Mouse (Mus musculus): ENCODE data around the gene Klrd1. TPM values are rescaled to one million over a fixed set of nuclear protein-coding genes. Genes with fewer than 3 reads are reported as not detected.

Gene Klrd1
- polyA plus RNA-seq, 1 experiment from 2014 or later: 0.53 TPM

Other genes with a start within 250 kb of the Klrd1 start
- 0.40 and 0.61 TPM in 2 replicates for gene Clec12a, start 249.1 kb upstream of the Klrd1 start, polyA plus RNA-seq (2015; fragmentation: Nextera tagmentation; extraction: Ambion mirVana)
- gene Clec12b, start 205.9 kb upstream of the Klrd1 start, polyA plus RNA-seq (2015; fragmentation: Nextera tagmentation; extraction: Ambion mirVana): 0.07 TPM in 1 of 2 replicates, not detected in the other
- 0.08 and 0.18 TPM in 2 replicates for gene Clec1b, start 194.5 kb upstream of the Klrd1 start, polyA plus RNA-seq (2015; fragmentation: Nextera tagmentation; extraction: Ambion mirVana)
- gene Clec9a, start 182.9 kb upstream of the Klrd1 start, polyA plus RNA-seq (2015; fragmentation: Nextera tagmentation; extraction: Ambion mirVana): 0.05 and 0.08 TPM in 2 replicates
- gene Clec1a, start 139.8 kb upstream of the Klrd1 start, polyA plus RNA-seq (2015; fragmentation: Nextera tagmentation; extraction: Ambion mirVana): 0.85 and 1.2 TPM in 2 replicates
- gene Olr1, start 84.6 kb upstream of the Klrd1 start, polyA plus RNA-seq (2015; fragmentation: Nextera tagmentation; extraction: Ambion mirVana): 0.08 and 0.22 TPM in 2 replicates
- 0.04 and 0.11 TPM in 2 replicates for gene Tmem52b, start 79.2 kb upstream of the Klrd1 start, polyA plus RNA-seq (2015; fragmentation: Nextera tagmentation; extraction: Ambion mirVana)
- 45.7 and 46.8 TPM in 2 replicates for gene Gabarapl1, start 58.6 kb upstream of the Klrd1 start, polyA plus RNA-seq (2015; fragmentation: Nextera tagmentation; extraction: Ambion mirVana)
- gene Klre1, start 13.9 kb upstream of the Klrd1 start, polyA plus RNA-seq (2015; fragmentation: Nextera tagmentation; extraction: Ambion mirVana): not detected in 2 replicates
- gene Klrk1, start 32.1 kb downstream of the Klrd1 start, polyA plus RNA-seq (2015; fragmentation: Nextera tagmentation; extraction: Ambion mirVana): 0.15 and 0.21 TPM in 2 replicates
- gene Klrc3, start 51.6 kb downstream of the Klrd1 start, polyA plus RNA-seq (2015; fragmentation: Nextera tagmentation; extraction: Ambion mirVana): not detected in 2 replicates
- gene Klrc2, start 68.9 kb downstream of the Klrd1 start, polyA plus RNA-seq (2015; fragmentation: Nextera tagmentation; extraction: Ambion mirVana): not detected in 2 replicates
- 0.08 and 0.19 TPM in 2 replicates for gene Klrc1, start 87.2 kb downstream of the Klrd1 start, polyA plus RNA-seq (2015; fragmentation: Nextera tagmentation; extraction: Ambion mirVana)
- not detected in 2 replicates for gene Klri1, start 125.3 kb downstream of the Klrd1 start, polyA plus RNA-seq (2015; fragmentation: Nextera tagmentation; extraction: Ambion mirVana)
- gene Klri2, start 148.7 kb downstream of the Klrd1 start, polyA plus RNA-seq (2015; fragmentation: Nextera tagmentation; extraction: Ambion mirVana): not detected in 2 replicates
- not detected in 2 replicates for gene Gm156, start 192.5 kb downstream of the Klrd1 start, polyA plus RNA-seq (2015; fragmentation: Nextera tagmentation; extraction: Ambion mirVana)